Mouse (Mus musculus) CH12.LX (cell line): ENCODE measurements around the gene Phactr3. TPM values are rescaled to one million over a fixed set of nuclear protein-coding genes. Genes with fewer than 3 reads are reported as not detected.

Experiments
- DNase-seq: peaks from one replicate; pipeline ENCODE4 v3.0.0-alpha.2; 2013; ENCODE audit errors: extremely low read depth
- H3K27ac ChIP-seq: 2 replicates; pipeline ENCODE4 v1.5.1; 2012; ENCODE audit warnings: low read depth, mild to moderate bottlenecking, control low read depth, moderate library complexity; ENCODE audit not compliant: insufficient read depth
- H3K27me3 ChIP-seq: replicated peaks from 2 replicates; pipeline ENCODE3; 2012; ENCODE audit warnings: inconsistent platforms
- H3K36me3 ChIP-seq, 2 experiments: replicated peaks in 1 of 2; 2 replicates each; pipeline versions ENCODE3 to v1.6.1; 2012; ENCODE audit warnings: inconsistent platforms in 1 of 2, low read length in 1 of 2, mild to moderate bottlenecking in 1 of 2, mixed read lengths in 1 of 2, moderate library complexity in 1 of 2; ENCODE audit not compliant: control insufficient read depth in 1 of 2, insufficient read depth in 1 of 2
- H3K4me1 ChIP-seq, 2 experiments: 2 replicates each; pipeline ENCODE4 v1.6.1; 2012; ENCODE audit warnings: inconsistent platforms in 1 of 2, moderate library complexity in 1 of 2; ENCODE audit not compliant: insufficient read depth in 2 of 2, control insufficient read depth in 1 of 2
- H3K4me2 ChIP-seq: 2 replicates; pipeline ENCODE4 v1.6.1; 2012; ENCODE audit warnings: low read depth, mild to moderate bottlenecking, control low read depth; ENCODE audit not compliant: poor library complexity, insufficient read depth, severe bottlenecking
- H3K4me3 ChIP-seq, 3 experiments: fragments of 150-350 bp in 1 of 3; sonication (generic) in 1 of 3; replicated peaks in 1 of 3; 2 replicates each; pipeline versions ENCODE3 to v1.5.1; 2011 to 2012; ENCODE audit warnings: low read depth in 2 of 3, low read length in 2 of 3, mild to moderate bottlenecking in 2 of 3, moderate library complexity in 2 of 3, control low read depth in 1 of 3, improper control_type of control experiment in 1 of 3, inconsistent platforms in 1 of 3, mixed read lengths in 1 of 3; ENCODE audit not compliant: poor library complexity in 1 of 3
- H3K79me2 ChIP-seq: replicated peaks from 2 replicates; pipeline ENCODE4 v1.6.1; 2012; ENCODE audit warnings: mild to moderate bottlenecking, moderate library complexity; ENCODE audit not compliant: control insufficient read depth, poor library complexity, insufficient read depth, severe bottlenecking; ENCODE audit errors: extremely low read depth
- H3K9ac ChIP-seq: 2 replicates; pipeline ENCODE4 v1.6.1; 2012; ENCODE audit warnings: low read depth, mild to moderate bottlenecking, control low read depth, moderate library complexity; ENCODE audit not compliant: insufficient read depth
- H3K9me3 ChIP-seq: replicated peaks from 2 replicates; pipeline ENCODE3; 2012; ENCODE audit warnings: low read length, inconsistent platforms, mixed read lengths
- BHLHE40 ChIP-seq: IDR thresholded peaks from 2 replicates; pipeline ENCODE4 v1.6.1; 2011; ENCODE audit warnings: mild to moderate bottlenecking, low read depth, low read length, improper control_type of control experiment
- CHD2 ChIP-seq: IDR thresholded peaks from 2 replicates; pipeline ENCODE4 v1.6.1; 2011; ENCODE audit warnings: low read length, improper control_type of control experiment
- E2F4 ChIP-seq: IDR thresholded peaks from 2 replicates; pipeline ENCODE4 v1.6.1; 2011; ENCODE audit warnings: low read depth, low read length, improper control_type of control experiment; ENCODE audit not compliant: insufficient replicate concordance
- ELF1 ChIP-seq: IDR thresholded peaks from 2 replicates; pipeline ENCODE4 v1.6.1; 2014; ENCODE audit warnings: low read depth, mild to moderate bottlenecking, inconsistent platforms, low read length, improper control_type of control experiment
- EP300 ChIP-seq: IDR thresholded peaks from 2 replicates; pipeline ENCODE4 v1.6.1; 2011; ENCODE audit warnings: low read length, improper control_type of control experiment
- IRF4 ChIP-seq: IDR thresholded peaks from 2 replicates; pipeline ENCODE4 v1.6.1; 2014; ENCODE audit warnings: low read depth, mild to moderate bottlenecking, inconsistent platforms, low read length, improper control_type of control experiment
- JUN ChIP-seq: IDR thresholded peaks from 2 replicates; pipeline ENCODE4 v1.6.1; 2011; ENCODE audit warnings: low read depth, mild to moderate bottlenecking, low read length, improper control_type of control experiment, moderate library complexity; ENCODE audit not compliant: insufficient read depth
- MAX ChIP-seq: IDR thresholded peaks from 2 replicates; pipeline ENCODE4 v1.6.1; 2011; ENCODE audit warnings: low read length, improper control_type of control experiment
- MAZ ChIP-seq: IDR thresholded peaks from 2 replicates; pipeline ENCODE4 v1.6.1; 2012; ENCODE audit warnings: low read depth, mild to moderate bottlenecking, inconsistent platforms, low read length, improper control_type of control experiment, moderate library complexity
- MYC ChIP-seq: IDR thresholded peaks from 2 replicates; pipeline ENCODE4 v1.6.1; 2011; ENCODE audit warnings: low read depth, mild to moderate bottlenecking, improper control_type of control experiment, low read length
- NELFE ChIP-seq: IDR thresholded peaks from 2 replicates; pipeline ENCODE4 v1.6.1; 2011; ENCODE audit warnings: low read depth, low read length, improper control_type of control experiment
- NRF1 ChIP-seq: IDR thresholded peaks from 2 replicates; pipeline ENCODE4 v1.6.1; 2014; ENCODE audit warnings: low read depth, mild to moderate bottlenecking, inconsistent platforms, low read length, improper control_type of control experiment, moderate library complexity
- POLR2A ChIP-seq: IDR thresholded peaks from 2 replicates; pipeline ENCODE4 v1.6.1; 2011; ENCODE audit warnings: low read depth, mild to moderate bottlenecking, improper control_type of control experiment, low read length
- POLR2AphosphoS2 ChIP-seq: IDR thresholded peaks from 2 replicates; pipeline ENCODE4 v1.6.1; 2011; ENCODE audit warnings: low read depth, low read length, improper control_type of control experiment
- RAD21 ChIP-seq: IDR thresholded peaks from 2 replicates; pipeline ENCODE4 v1.6.1; 2011; ENCODE audit warnings: low read depth, mild to moderate bottlenecking, low read length, improper control_type of control experiment, moderate library complexity
- RCOR1 ChIP-seq: conservative IDR thresholded peaks from 2 replicates; pipeline ENCODE4 v1.6.1; 2012; ENCODE audit warnings: low read depth, mild to moderate bottlenecking, inconsistent platforms, low read length, improper control_type of control experiment
- SMC3 ChIP-seq: IDR thresholded peaks from 2 replicates; pipeline ENCODE4 v1.6.1; 2011; ENCODE audit warnings: low read depth, low read length, improper control_type of control experiment
- TBP ChIP-seq: conservative IDR thresholded peaks from 2 replicates; pipeline ENCODE4 v1.6.1; 2011; ENCODE audit warnings: low read depth, low read length, improper control_type of control experiment
- USF1 ChIP-seq: IDR thresholded peaks from 2 replicates; pipeline ENCODE4 v1.6.1; 2014; ENCODE audit warnings: low read depth, mild to moderate bottlenecking, inconsistent platforms, low read length, improper control_type of control experiment
- ZMIZ1 ChIP-seq: IDR thresholded peaks from 2 replicates; pipeline ENCODE4 v1.6.1; 2012; ENCODE audit warnings: low read depth, mild to moderate bottlenecking, inconsistent platforms, low read length, improper control_type of control experiment
- dilution Hi-C: fragments of 300-500 bp; cut with MboI; formaldehyde crosslinking; loops from 2 replicates; pipeline ENCODE4 v1.14.3; 2020; ENCODE audit warnings: low sequenced_read_pairs; ENCODE audit not compliant: extremely low pct_unique_long_range_greater_than_20kb, extremely low pct_ligation_motif_present
- in situ Hi-C: fragments of 300-500 bp; cut with MboI; formaldehyde crosslinking; loops from 3 replicates; pipeline ENCODE4 v1.14.3; 2019; ENCODE audit warnings: low sequenced_read_pairs, low pct_ligation_motif_present, low pct_unique_long_range_greater_than_20kb, mixed read lengths
- polyA plus RNA-seq: library from polyadenylated mRNA; unstranded; fragments of >175 nt; gene quantifications from 2 replicates; pipeline ENCODE4 v1.2.1, GENCODE M21; 2012; ENCODE audit warnings: low read depth; ENCODE audit not compliant: insufficient read length
- total RNA-seq, 2 experiments: library from RNA; depleted of rRNA; stranded (reverse); fragments of 300-350 nt in 1 of 2; fragments of >200 nt in 1 of 2; gene quantifications; 2 replicates each; pipeline ENCODE4 v1.2.3; 2012 to 2014

The Phactr3 gene
- total and polyA plus RNA-seq, 3 experiments, result 0.21 to 0.75 TPM; not detected in 1

GRCm38 (mm10) chr2:178125427-178125826 lies 6.7 kb downstream of the Phactr3 start:
- no peak overlapping the region for H3K9ac ChIP-seq
- H3K27ac ChIP-seq, result no peak overlapping the region
- DNase-seq, result no peak
- dilution Hi-C loops, result no loop called here
- H3K4me2 ChIP-seq, result no peak overlapping the region
- no peak overlapping the region for H3K4me3 ChIP-seq
- TF ChIP-seq NRF1, result no peak
- no peak for TF ChIP-seq TBP
- no peak for TF ChIP-seq RCOR1
- no peak for TF ChIP-seq ZMIZ1
- no peak for TF ChIP-seq MAZ
- TF ChIP-seq NELFE, result no peak
- no peak for TF ChIP-seq JUN
- no peak for TF ChIP-seq BHLHE40
- peaks cover 87% of the 10 kb centered on the region for H3K27me3 ChIP-seq
- H3K36me3 ChIP-seq, result no peaks in the 10 kb centered on the region
- no peaks in the 10 kb centered on the region for H3K9me3 ChIP-seq
- no peaks in the 10 kb centered on the region for H3K4me1 ChIP-seq
- in situ Hi-C loops, result no loop called here
- no peaks in the 10 kb centered on the region for H3K79me2 ChIP-seq

- DNase-seq, result no peak
Measured at GRCm38 (mm10) chr2:178126041-178126820, 7.5 kb downstream of the Phactr3 start.

More at GRCm38 (mm10) chr2:178126041-178126820, 7.5 kb downstream of the Phactr3 start:
- Histone ChIP-seq H3K4me3 (no peak overlapping the region), H3K27ac (no peak overlapping the region), H3K36me3 (no peaks in the 10 kb centered on the region), H3K9ac (no peak overlapping the region), H3K4me1 (no peaks in the 10 kb centered on the region), H3K4me2 (no peak overlapping the region), H3K27me3 (peaks cover 87% of the 10 kb centered on the region), H3K9me3 (no peaks in the 10 kb centered on the region), H3K79me2 (no peaks in the 10 kb centered on the region)
- in situ Hi-C loops (no loop called here), dilution Hi-C loops (no loop called here)
- TF ChIP-seq RAD21, result no peak
- no peak for TF ChIP-seq MYC
- TF ChIP-seq MAX, result no peak
- TF ChIP-seq POLR2A, result no peak
- TF ChIP-seq EP300, result no peak
- TF ChIP-seq TBP, result no peak
- no peak for TF ChIP-seq SMC3
- no peak for TF ChIP-seq NELFE
- no peak for TF ChIP-seq IRF4
- TF ChIP-seq CHD2, result no peak
- TF ChIP-seq MAZ, result no peak
- TF ChIP-seq USF1, result no peak
- TF ChIP-seq POLR2AphosphoS2, result no peak
- no peak for TF ChIP-seq ELF1
- TF ChIP-seq E2F4, result no peak
